Mouse (Mus musculus): ENCODE measurements at regions not wholly inside any gene's neighbourhood (a gene's known extent, or its start where the extent isn't known, plus 50 kb on each side); places are given as distances from the start of the nearest gene placed in this dataset.
"Not testable (repeated sequence)": the region's sequence is repeated elsewhere in the genome, so short reads cannot be mapped to it uniquely, and the experiment has no call there.

GRCm38 (mm10) chr9:115853210-115853842 lies 55.9 kb upstream of the Gadl1 start:
- not testable (repeated sequence) for TF ChIP-seq CTCF (conservative IDR thresholded peaks at IDR 0.05; ENCODE audit: low read length); NANOG (IDR thresholded peaks at IDR 0.05; ENCODE audit: borderline replicate concordance, low read length)
